Mouse (Mus musculus) heart, embryonic 13.5 days (tissue): Measurements from ENCODE around the gene Vwce. TPM values are rescaled to one million over a fixed set of nuclear protein-coding genes. Genes with fewer than 3 reads are reported as not detected.

Source experiments
- ATAC-seq: fragments of 200-750 bp; cut with Nextera tagmentation; 2 replicates; pipeline ENCODE4 v1.8.0; 2017; ENCODE audit warnings: moderate TSS enrichment; ENCODE audit not compliant: insufficient number of reproducible peaks, low FRiP score, low TSS enrichment; ENCODE audit errors: extremely low read depth
- H3K27ac ChIP-seq: fragments of 300-500 bp; sonication (generic); replicated peaks from 2 replicates; pipeline ENCODE4 v1.5.1; 2015; ENCODE audit warnings: moderate library complexity, mild to moderate bottlenecking, inconsistent platforms
- H3K27me3 ChIP-seq: fragments of 300-500 bp; sonication (generic); replicated peaks from 2 replicates; pipeline ENCODE4 v1.6.1; 2015; ENCODE audit warnings: mild to moderate bottlenecking, inconsistent platforms
- H3K36me3 ChIP-seq: fragments of 300-500 bp; sonication (generic); 2 replicates; pipeline ENCODE4 v1.6.1; 2015; ENCODE audit warnings: mild to moderate bottlenecking, inconsistent platforms
- H3K4me1 ChIP-seq: fragments of 300-500 bp; sonication (generic); 2 replicates; pipeline ENCODE4 v1.6.1; 2015; ENCODE audit warnings: inconsistent platforms
- H3K4me2 ChIP-seq: fragments of 300-500 bp; sonication (generic); 2 replicates; pipeline ENCODE4 v1.6.1; 2015; ENCODE audit warnings: inconsistent platforms, mild to moderate bottlenecking, moderate library complexity
- H3K4me3 ChIP-seq: fragments of 300-500 bp; sonication (generic); 2 replicates; pipeline ENCODE4 v1.5.1; 2015; ENCODE audit warnings: moderate library complexity, mild to moderate bottlenecking, inconsistent platforms
- H3K9ac ChIP-seq: fragments of 300-500 bp; sonication (generic); 2 replicates; pipeline ENCODE4 v1.6.1; 2015; ENCODE audit warnings: inconsistent platforms, mild to moderate bottlenecking, moderate library complexity
- H3K9me3 ChIP-seq: fragments of 300-500 bp; sonication (generic); 2 replicates; pipeline ENCODE4 v1.6.1; 2016; ENCODE audit warnings: inconsistent platforms
- WGBS: fragments of 180-500 bp; shearing (Covaris S2); methylation state at CpG from one replicate; pipeline ENCODE4 v1.1.7; 2015; ENCODE audit warnings: mixed read lengths; 5-methylcytosine and 5-hydroxymethylcytosine counted together
- polyA plus RNA-seq: library from polyadenylated mRNA; unstranded; fragments of >200 nt; fragmentation: Nextera tagmentation; extraction: Ambion mirVana; gene quantifications from 2 replicates; pipeline ENCODE4 v1.2.1, GENCODE M21; 2015

Gene Vwce
- polyA plus RNA-seq, 1 experiment from 2014 or later = 0.59 TPM

- WGBS = 81% methylated on average over 16 of the region's 16 CpGs
- no peaks in the 10 kb centered on the region for H3K9me3 ChIP-seq
- H3K36me3 ChIP-seq = no peaks in the 10 kb centered on the region
- no peak overlapping the region for H3K4me3 ChIP-seq
- H3K4me1 ChIP-seq = peaks cover 4% of the 10 kb centered on the region
- ATAC-seq = no peak
- no peak overlapping the region for H3K9ac ChIP-seq
- no peak overlapping the region for H3K4me2 ChIP-seq
- H3K27ac ChIP-seq = no peak overlapping the region
- H3K27me3 ChIP-seq = peaks cover 9% of the 10 kb centered on the region; the same call in 1 of the 2 replicates
These were observed 42.6 kb downstream of the Vwce start for GRCm38 (mm10) chr19:10676656-10677055.

- 0 out of 2 replicates have a peak within 1 kb of the TSS, but pooled peaks have one; percentile 24 for H3K9ac ChIP-seq
These were observed 44.1 kb downstream of the Vwce start, which contains the start of gene Pga5 for GRCm38 (mm10) chr19:10677915-10678771. Gene Pga5, minus strand, starts transcription at chr19:10678071.

GRCm38 (mm10) chr19:10678772-10679067 lies 44.7 kb downstream of the Vwce start:
- no peaks in the 10 kb centered on the region for H3K9me3 ChIP-seq
- no peak overlapping the region for H3K4me3 ChIP-seq
- no peak for ATAC-seq
- H3K27ac ChIP-seq = no peak overlapping the region
- no peaks in the 10 kb centered on the region for H3K36me3 ChIP-seq
- H3K9ac ChIP-seq = no peak overlapping the region
- 73% methylated on average over 1 of the region's 1 CpGs for WGBS
- H3K4me1 ChIP-seq = peaks cover 4% of the 10 kb centered on the region
- peaks cover 15% of the 10 kb centered on the region; the same call in 1 of the 2 replicates for H3K27me3 ChIP-seq
- H3K4me2 ChIP-seq = no peak overlapping the region

More at GRCm38 (mm10) chr19:10677915-10678771, 44.1 kb downstream of the Vwce start, which contains the start of gene Pga5:
- H3K27me3 ChIP-seq = peaks cover 10% of the 10 kb centered on the region; the same call in 1 of the 2 replicates
- no peak within 1 kb of the TSS for H3K27ac ChIP-seq
- H3K9me3 ChIP-seq = no peaks in the 10 kb centered on the region
- no peak; the same call in 1 of the 2 replicates for ATAC-seq
- no peak within 1 kb of the TSS for H3K4me2 ChIP-seq
- no peak within 1 kb of the TSS for H3K4me3 ChIP-seq
- H3K36me3 ChIP-seq = no peaks in the 10 kb centered on the region
- WGBS = 20% methylated on average over 6 of the region's 6 CpGs
- peaks cover 4% of the 10 kb centered on the region for H3K4me1 ChIP-seq

DNA sequence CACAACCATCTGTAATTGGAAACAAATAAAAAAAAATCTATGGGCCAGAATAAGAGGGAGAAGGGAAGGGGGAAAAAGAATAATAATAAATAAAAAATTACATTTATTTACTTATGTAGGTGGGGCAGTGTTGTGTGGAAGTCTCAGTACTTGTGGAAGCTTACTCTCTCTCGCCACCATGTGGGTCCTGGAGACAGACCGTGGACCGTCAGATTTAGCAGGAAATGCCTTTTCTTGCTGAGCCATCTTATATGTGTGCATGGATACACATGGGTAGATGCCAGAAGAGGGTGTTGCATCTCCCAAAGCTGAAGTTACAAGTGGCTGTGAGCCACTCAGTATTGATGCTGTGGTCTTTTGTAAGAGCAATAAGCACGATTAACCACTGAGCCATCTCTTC lies 47.6 kb downstream of the Vwce start:
- 53% methylated on average over 4 of the region's 4 CpGs for WGBS
- Histone ChIP-seq H3K27ac (no peak overlapping the region), H3K9me3 (no peaks in the 10 kb centered on the region), H3K36me3 (no peaks in the 10 kb centered on the region), H3K4me3 (no peak overlapping the region), H3K4me1 (peaks cover 4% of the 10 kb centered on the region), H3K9ac (no peak overlapping the region), H3K4me2 (no peak overlapping the region), H3K27me3 (peaks cover 19% of the 10 kb centered on the region; the same call in 1 of the 2 replicates)
- no peak for ATAC-seq

- H3K4me1 ChIP-seq = peaks cover 17% of the 10 kb centered on the region
- H3K27ac ChIP-seq = no peak overlapping the region
- no peaks in the 10 kb centered on the region for H3K9me3 ChIP-seq
- H3K4me3 ChIP-seq = no peak overlapping the region
- no peak overlapping the region for H3K9ac ChIP-seq
- ATAC-seq = no peak
- H3K4me2 ChIP-seq = no peak overlapping the region
- WGBS = 86% methylated on average over 9 of the region's 9 CpGs
- no peaks in the 10 kb centered on the region for H3K36me3 ChIP-seq
- peaks cover 19% of the 10 kb centered on the region; the same call in 1 of the 2 replicates for H3K27me3 ChIP-seq
These were observed 51.1 kb downstream of the Vwce start for GRCm38 (mm10) chr19:10685081-10685480.

GRCm38 (mm10) chr19:10685727-10686126 lies 51.7 kb downstream of the Vwce start:
- Histone ChIP-seq H3K4me1 (peaks cover 23% of the 10 kb centered on the region), H3K27ac (no peak overlapping the region), H3K4me3 (no peak overlapping the region), H3K4me2 (no peak overlapping the region), H3K9ac (no peak overlapping the region), H3K36me3 (no peaks in the 10 kb centered on the region), H3K27me3 (peaks cover 19% of the 10 kb centered on the region; the same call in 1 of the 2 replicates), H3K9me3 (no peaks in the 10 kb centered on the region)
- 66% methylated on average over 2 of the region's 2 CpGs for WGBS
- ATAC-seq = no peak

- H3K9me3 ChIP-seq = no peaks in the 10 kb centered on the region
- H3K9ac ChIP-seq = peak within 1 kb of the TSS; percentile 91
- peak within 1 kb of the TSS; percentile 98 for H3K27ac ChIP-seq
- peaks cover 42% of the 10 kb centered on the region for H3K4me1 ChIP-seq
- peak; percentile 91 for ATAC-seq
- H3K4me2 ChIP-seq = peak within 1 kb of the TSS; percentile 72
- peaks cover 9% of the 10 kb centered on the region; the same call in 1 of the 2 replicates for H3K27me3 ChIP-seq
- no peaks in the 10 kb centered on the region; the same call in 1 of the 2 replicates for H3K36me3 ChIP-seq
- H3K4me3 ChIP-seq = peak within 1 kb of the TSS; percentile 86
- WGBS = under 1% methylated on average over 74 of the region's 74 CpGs
These were observed 54.7 kb downstream of the Vwce start, which contains the start of gene Vps37c for GRCm38 (mm10) chr19:10688537-10689352. Gene Vps37c, plus strand, starts transcription at chr19:10688735.

- H3K27me3 ChIP-seq = 0 out of 2 replicates have a peak, but pooled peaks cover 6% of the 10 kb centered on the region
- H3K9ac ChIP-seq = peak overlapping the region; percentile 91
- H3K36me3 ChIP-seq = no peaks in the 10 kb centered on the region; the same call in 1 of the 2 replicates
- peak overlapping the region; percentile 98 for H3K27ac ChIP-seq
- H3K4me2 ChIP-seq = peak overlapping the region; percentile 72
- ATAC-seq = no peak
- 45% methylated on average over 5 of the region's 5 CpGs for WGBS
- H3K9me3 ChIP-seq = no peaks in the 10 kb centered on the region
- H3K4me3 ChIP-seq = peak overlapping the region; percentile 86
- H3K4me1 ChIP-seq = peaks cover 42% of the 10 kb centered on the region
These were observed 55.6 kb downstream of the Vwce start for GRCm38 (mm10) chr19:10689470-10690166.

- Histone ChIP-seq H3K27ac (peak overlapping the region; percentile 98), H3K4me2 (peak overlapping the region; percentile 72), H3K36me3 (no peaks in the 10 kb centered on the region; the same call in 1 of the 2 replicates), H3K9ac (peak overlapping the region; percentile 91), H3K4me1 (peaks cover 45% of the 10 kb centered on the region), H3K27me3 (no peaks in the 10 kb centered on the region), H3K9me3 (no peaks in the 10 kb centered on the region), H3K4me3 (peak overlapping the region; percentile 86; the same call in 1 of the 2 replicates)
- ATAC-seq = no peak
- WGBS = 51% methylated on average over 3 of the region's 3 CpGs
These were observed 56.3 kb downstream of the Vwce start for GRCm38 (mm10) chr19:10690336-10690735.

DNA sequence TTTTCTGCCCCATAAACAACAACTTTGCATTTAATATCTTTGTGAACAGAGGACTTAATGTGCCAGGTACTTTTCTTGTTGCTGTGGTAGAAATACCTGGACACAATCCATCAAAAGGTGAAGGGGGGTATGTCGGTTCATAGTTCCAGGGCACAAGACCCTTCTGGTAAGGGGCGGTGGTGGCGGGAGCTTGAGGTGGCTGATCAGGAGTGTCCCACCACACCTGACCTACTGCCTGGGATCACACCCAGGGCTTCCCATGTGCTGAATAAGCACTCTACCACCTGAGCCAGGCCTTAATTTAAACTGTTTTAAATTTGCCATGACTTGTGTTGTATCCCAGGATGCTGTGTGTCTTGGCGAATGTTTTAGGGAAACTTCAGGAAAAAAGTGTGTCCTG lies 57.1 kb downstream of the Vwce start:
- no peaks in the 10 kb centered on the region for H3K9me3 ChIP-seq
- no peak overlapping the region for H3K4me3 ChIP-seq
- H3K36me3 ChIP-seq = no peaks in the 10 kb centered on the region; the same call in 1 of the 2 replicates
- WGBS = 82% methylated on average over 4 of the region's 4 CpGs
- no peaks in the 10 kb centered on the region for H3K27me3 ChIP-seq
- H3K4me1 ChIP-seq = peaks cover 52% of the 10 kb centered on the region
- H3K4me2 ChIP-seq = peak overlapping the region; percentile 72
- peak overlapping the region; percentile 98 for H3K27ac ChIP-seq
- H3K9ac ChIP-seq = peak overlapping the region; percentile 91
- no peak for ATAC-seq
